12 mouse cellular contexts compared by ENCODE assay signal in genomic region chr2:172756472-172756860, GRCm38 (mm10).
DNase-seq lines count a peak whose midpoint lies in the region; ATAC-seq lines count a peak whose summit lies in the region.
"Had no signal": no experiment of that assay in that cellular context is flagged by ENCODE, and none has a peak within 500 bp of the region (broad histone marks: within the 10 kb centered on the region; RNA-seq: fewer than 3 reads in every experiment).

No protein-coding gene starts in this region.

- ATAC-seq in cerebellum, adult (ENCODE audit: insufficient number of reproducible peaks, low FRiP score, low TSS enrichment) = no peak
- ATAC-seq in forebrain, embryonic 12.5 days (ENCODE audit: low FRiP score) = peak; percentile 57; the same call in 1 of the 2 replicates

- H3K27ac ChIP-seq in forebrain, embryonic 12.5 days = peak overlapping the region; percentile 71
- H3K27ac ChIP-seq: gastrocnemius, adult 2 months; limb, embryonic 15.5 days had no signal

- no peaks in the 10 kb centered on the region for H3K36me3 ChIP-seq in forebrain, embryonic 12.5 days (replicated peaks)
- H3K36me3 ChIP-seq: limb, embryonic 15.5 days had no signal

- peak overlapping the region; percentile 29; the same call in 1 of the 2 replicates for H3K9ac ChIP-seq in forebrain, embryonic 12.5 days
- H3K9ac ChIP-seq: limb, embryonic 15.5 days had no signal

- no peaks in the 10 kb centered on the region for H3K9me3 ChIP-seq in forebrain, embryonic 12.5 days
- H3K9me3 ChIP-seq: limb, embryonic 15.5 days had no signal

- intact Hi-C loops in gastrocnemius, postnatal 14 days (cut with DNase I; ENCODE audit: low total_unique reads) = no loop called here

- H3K4me3 ChIP-seq in forebrain, embryonic 12.5 days (replicated peaks) = no peak overlapping the region
- H3K4me3 ChIP-seq: gastrocnemius, adult 2 months; limb, embryonic 15.5 days had no signal

- H3K4me1 ChIP-seq in forebrain, embryonic 12.5 days = peaks cover 46% of the 10 kb centered on the region

- 3% methylated on average over 8 of the region's 8 CpGs for WGBS in forebrain, embryonic 12.5 days

- peaks cover 94% of the 10 kb centered on the region for H3K27me3 ChIP-seq in forebrain, embryonic 12.5 days

- H3K4me2 ChIP-seq in forebrain, embryonic 12.5 days = peak overlapping the region; percentile 22
- H3K4me2 ChIP-seq: limb, embryonic 15.5 days had no signal

- peak; percentile 43 to 56 for DNase-seq in cerebellum, postnatal 10 days
- peak; percentile 42 to 74 for DNase-seq in layer of hippocampus, postnatal 14 days (ENCODE audit: low spot score in 2 of 2)
- DNase-seq in right cerebral cortex, postnatal 10 days (ENCODE audit: low spot score in 2 of 2) = peak; percentile 70 to 72
- DNase-seq in kidney, postnatal 4 days = no peak
- no peak for DNase-seq in spleen, postnatal 4 days (ENCODE audit: low spot score in 2 of 2)
- DNase-seq in gastrocnemius, postnatal 14 days = no peak
- DNase-seq: B cell, adult 2 months; cerebellum, postnatal 36 days; gastrocnemius, adult 2 months had no signal

Comparison
In these comparisons a context has a peak if more than half of its experiments do, and no peak if none do; other contexts are left out.
1. DNase-seq: peak in cerebellum, postnatal 10 days (2 of 2), layer of hippocampus, postnatal 14 days (2 of 2) and right cerebral cortex, postnatal 10 days (2 of 2); none in kidney, postnatal 4 days (0 of 2), spleen, postnatal 4 days (0 of 2) and gastrocnemius, postnatal 14 days (single experiment).